Mouse (Mus musculus) heart, adult 10 weeks (tissue): ENCODE results near the gene Tmem43. TPM values are rescaled to one million over a fixed set of nuclear protein-coding genes. Genes with fewer than 3 reads are reported as not detected.

ENCODE experiments used
- polyA plus RNA-seq: library from polyadenylated mRNA; stranded (reverse); fragments of 350-450 nt; fragmentation: Illumina TruSeq; extraction: RNeasy Lipid Tissue Mini Kit (QIAGEN cat#74804); gene quantifications from one replicate; pipeline ENCODE4 v1.2.3, GENCODE M21; 2014; ENCODE audit warnings: low read depth, low replicate concordance

The Tmem43 gene
- 20.8 TPM for polyA plus RNA-seq

DNA sequence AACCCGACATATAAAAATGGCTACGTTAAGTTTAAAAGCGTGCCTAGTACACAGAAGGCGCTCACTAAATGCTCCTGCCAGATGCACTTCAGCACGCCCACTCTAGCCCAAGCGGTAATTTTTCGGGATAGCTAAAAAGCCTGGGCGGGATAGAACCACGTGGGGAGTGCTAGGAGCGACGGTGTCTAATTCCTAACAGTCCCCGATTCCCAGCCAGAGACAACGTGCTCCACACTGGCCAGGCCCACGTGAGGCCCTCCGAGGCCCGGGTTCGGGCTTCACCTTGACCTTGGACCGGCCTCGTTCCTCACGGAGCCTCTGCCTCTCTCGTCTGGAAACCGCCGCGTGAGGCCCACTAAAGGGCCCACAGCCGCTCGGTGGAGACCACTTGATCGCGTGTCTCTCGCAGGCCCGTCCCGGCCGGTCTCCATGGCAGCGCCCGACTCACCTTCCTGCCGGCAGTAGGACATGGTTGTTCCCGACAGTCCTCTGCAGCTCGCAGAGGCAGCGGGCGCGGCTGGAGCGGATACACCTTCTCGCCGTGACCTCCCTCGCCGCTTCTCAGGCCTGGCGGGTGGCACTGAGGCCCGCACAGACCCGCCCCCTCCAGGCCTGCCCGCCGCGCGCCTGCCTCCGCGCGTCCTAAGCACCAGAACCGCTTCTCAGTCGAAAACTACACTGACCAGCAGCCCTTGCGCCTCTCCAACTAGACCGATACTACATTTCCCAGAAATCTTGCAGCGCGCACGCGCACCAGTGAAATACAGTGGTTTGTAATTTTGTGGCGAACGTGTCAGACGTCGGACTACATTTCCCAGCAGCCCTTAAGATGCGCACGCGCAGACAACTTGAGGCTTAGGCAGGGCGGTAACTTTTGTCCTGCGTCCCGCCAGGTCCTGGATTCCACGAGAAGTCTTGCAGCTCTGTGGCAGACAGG lies at the start of gene Tmem43, which contains the start of gene Chchd4:
TSS of gene Tmem43 (plus strand) at position 836 of the 937 bp plus-strand sequence.
TSS of gene Chchd4 (minus strand) at position 679 of the 937 bp plus-strand sequence.

DNA sequence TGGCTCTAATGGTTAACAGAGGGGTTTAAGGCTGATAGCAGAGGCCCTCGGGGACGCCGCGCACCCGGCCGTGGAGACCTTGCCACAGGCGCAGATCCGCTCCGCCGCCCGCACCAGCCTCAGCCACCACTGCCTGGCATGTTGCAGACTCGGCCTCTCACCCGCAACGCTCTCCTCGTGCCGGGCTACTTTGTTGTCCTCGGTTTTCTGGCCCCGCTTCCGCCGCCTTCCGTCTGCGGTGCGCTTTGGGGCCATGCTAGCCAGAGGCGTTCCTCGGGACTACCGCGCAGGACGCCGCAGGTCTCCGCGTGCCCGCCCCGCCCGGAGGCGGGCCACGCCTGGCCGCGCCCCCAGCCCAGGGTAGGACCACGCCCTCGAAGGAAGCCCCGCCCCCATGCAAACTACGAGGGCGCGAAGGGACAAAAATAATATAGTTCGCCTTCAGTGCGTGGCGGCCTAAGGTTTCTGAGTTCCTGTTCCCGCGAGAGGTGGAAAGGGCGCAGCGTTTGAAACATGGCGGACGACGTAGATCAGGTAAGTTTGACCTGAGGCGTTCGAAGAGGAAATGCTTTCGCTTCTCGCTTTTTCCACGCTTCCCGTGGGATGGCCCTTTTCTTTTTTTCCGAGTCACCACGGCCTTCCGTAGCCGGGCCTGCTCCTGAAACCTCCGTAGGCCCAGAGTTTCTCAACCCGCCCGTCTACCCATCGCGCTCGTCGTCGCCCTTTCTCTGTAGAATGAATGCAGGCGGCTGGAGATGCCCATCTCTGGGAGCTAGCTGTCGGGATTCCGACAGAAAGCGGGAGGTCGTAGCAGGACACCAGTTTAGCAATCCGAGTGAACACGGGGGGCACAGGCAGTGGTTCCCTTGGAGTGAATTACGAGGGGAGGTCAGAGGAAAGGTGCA lies 42.3 kb downstream of the Tmem43 start, which contains the start of the genes Xpc and Lsm3:
TSS of gene Xpc (minus strand) at position 344 of the 905 bp plus-strand sequence.
TSS of gene Lsm3 (plus strand) at position 384 of the 905 bp plus-strand sequence.

Other genes with a start within 250 kb of the Tmem43 start
- not detected for gene Wnt7a, start 62.3 kb upstream of the Tmem43 start, polyA plus RNA-seq
- gene Chchd4, start 157 bp upstream of the Tmem43 start, polyA plus RNA-seq: 15.7 TPM
- gene Xpc, start 42.2 kb downstream of the Tmem43 start, polyA plus RNA-seq: 10.4 TPM
- 67.9 TPM for gene Lsm3, start 42.2 kb downstream of the Tmem43 start, polyA plus RNA-seq
- gene Slc6a6, start 210.3 kb downstream of the Tmem43 start, polyA plus RNA-seq: 48.1 TPM